Mouse (Mus musculus) neural tube, embryonic 11.5 days (tissue): ENCODE results near the gene Cbx6. TPM values are rescaled to one million over a fixed set of nuclear protein-coding genes. Genes with fewer than 3 reads are reported as not detected.
A peak's percentile ranks its signal among the peaks of the same experiment; 100 is the strongest.

Experiments used
- ATAC-seq: fragments of 200-750 bp; cut with Nextera tagmentation; 2 replicates; pipeline ENCODE4 v1.8.0; 2017; ENCODE audit warnings: moderate number of reproducible peaks, mild to moderate bottlenecking, moderate TSS enrichment, moderate library complexity; ENCODE audit not compliant: insufficient read depth, low FRiP score, low TSS enrichment
- DNase-seq: peaks from one replicate; pipeline ENCODE4 v3.0.0-alpha.2; 2015; ENCODE audit warnings: low spot score
- H3K27ac ChIP-seq: fragments of 300-500 bp; sonication (generic); 2 replicates; pipeline ENCODE4 v1.5.1; 2014; ENCODE audit warnings: low read depth, mild to moderate bottlenecking, low read length
- H3K27me3 ChIP-seq: fragments of 300-500 bp; sonication (generic); 2 replicates; pipeline ENCODE4 v1.6.1; 2014; ENCODE audit warnings: mild to moderate bottlenecking, low read length, mixed read lengths; ENCODE audit not compliant: control insufficient read depth, insufficient read depth
- H3K36me3 ChIP-seq: fragments of 300-500 bp; sonication (generic); 2 replicates; pipeline ENCODE4 v1.6.1; 2014; ENCODE audit warnings: mild to moderate bottlenecking, low read length, moderate library complexity, mixed read lengths; ENCODE audit not compliant: control insufficient read depth, insufficient read depth
- H3K4me1 ChIP-seq: fragments of 300-500 bp; sonication (generic); 2 replicates; pipeline ENCODE4 v1.6.1; 2014; ENCODE audit warnings: low read length, mixed read lengths; ENCODE audit not compliant: control insufficient read depth, insufficient read depth
- H3K4me2 ChIP-seq: fragments of 300-500 bp; sonication (generic); 2 replicates; pipeline ENCODE4 v1.6.1; 2014; ENCODE audit warnings: low read depth, mild to moderate bottlenecking, moderate library complexity
- H3K4me3 ChIP-seq: fragments of 300-500 bp; sonication (generic); 2 replicates; pipeline ENCODE4 v1.5.1; 2014; ENCODE audit warnings: low read depth, low read length
- H3K9ac ChIP-seq: fragments of 300-500 bp; sonication (generic); 2 replicates; pipeline ENCODE4 v1.6.1; 2014; ENCODE audit warnings: mild to moderate bottlenecking, low read length
- H3K9me3 ChIP-seq: fragments of 300-500 bp; sonication (generic); 2 replicates; pipeline ENCODE4 v1.6.1; 2016; ENCODE audit warnings: low read length; ENCODE audit not compliant: control insufficient read depth
- WGBS: fragments of 180-500 bp; shearing (Covaris S2); extraction: QIAGEN DNeasy Blood & Tissue Kit; methylation state at CpG from one replicate; pipeline ENCODE4 v1.1.7; 2014; 5-methylcytosine and 5-hydroxymethylcytosine counted together
- polyA plus RNA-seq: library from polyadenylated mRNA; unstranded; fragments of >200 nt; fragmentation: Nextera tagmentation; extraction: Ambion mirVana; gene quantifications from 2 replicates; pipeline ENCODE4 v1.2.1, GENCODE M21; 2014

Gene Cbx6
- polyA plus RNA-seq, 1 experiment from 2014 or later, result 18.0 TPM

- ATAC-seq (no peak), DNase-seq (no peak)
- H3K4me2 ChIP-seq, result no peak overlapping the region
- H3K9ac ChIP-seq, result no peak overlapping the region
- H3K9me3 ChIP-seq, result no peaks in the 10 kb centered on the region
- no peak overlapping the region for H3K4me3 ChIP-seq
- peaks cover 8% of the 10 kb centered on the region for H3K27me3 ChIP-seq
- H3K36me3 ChIP-seq, result no peaks in the 10 kb centered on the region
- H3K27ac ChIP-seq, result no peak overlapping the region
- H3K4me1 ChIP-seq, result 0 out of 2 replicates have a peak, but pooled peaks cover 3% of the 10 kb centered on the region
- WGBS, result 72% methylated on average over 4 of the region's 4 CpGs
Measured at GRCm38 (mm10) chr15:79810997-79811396, 23.5 kb downstream of the Cbx6 start.

- H3K27me3 ChIP-seq, result peaks cover 17% of the 10 kb centered on the region
- ATAC-seq (no peak), DNase-seq (no peak)
- no peaks in the 10 kb centered on the region for H3K4me1 ChIP-seq
- no peak overlapping the region for H3K9ac ChIP-seq
- no peak overlapping the region for H3K4me2 ChIP-seq
- H3K36me3 ChIP-seq, result no peaks in the 10 kb centered on the region
- no peaks in the 10 kb centered on the region for H3K9me3 ChIP-seq
- 70% methylated on average over 3 of the region's 3 CpGs for WGBS
- H3K27ac ChIP-seq, result no peak overlapping the region
- H3K4me3 ChIP-seq, result no peak overlapping the region
Measured at GRCm38 (mm10) chr15:79810061-79810460, 24.4 kb downstream of the Cbx6 start.

- Histone ChIP-seq H3K4me1 (no peaks in the 10 kb centered on the region), H3K27me3 (peaks cover 30% of the 10 kb centered on the region), H3K36me3 (no peaks in the 10 kb centered on the region), H3K9me3 (no peaks in the 10 kb centered on the region), H3K27ac (no peak overlapping the region), H3K4me3 (no peak overlapping the region), H3K9ac (no peak overlapping the region), H3K4me2 (no peak overlapping the region)
- DNase-seq, result no peak
- ATAC-seq, result no peak
- 55% methylated on average over 5 of the region's 5 CpGs for WGBS
Measured at GRCm38 (mm10) chr15:79808658-79809057, 25.8 kb downstream of the Cbx6 start.

GRCm38 (mm10) chr15:79808114-79808513, 26.4 kb downstream of the Cbx6 start:
- Histone ChIP-seq H3K9ac (no peak overlapping the region), H3K4me2 (no peak overlapping the region), H3K4me1 (no peaks in the 10 kb centered on the region), H3K27me3 (peaks cover 36% of the 10 kb centered on the region), H3K27ac (no peak overlapping the region), H3K36me3 (no peaks in the 10 kb centered on the region), H3K4me3 (no peak overlapping the region), H3K9me3 (no peaks in the 10 kb centered on the region)
- ATAC-seq (no peak), DNase-seq (peak; percentile 51)
- WGBS, result 35% methylated on average over 5 of the region's 5 CpGs

GRCm38 (mm10) chr15:79807050-79807449, 27.4 kb downstream of the Cbx6 start:
- Histone ChIP-seq H3K9ac (no peak overlapping the region), H3K4me2 (no peak overlapping the region), H3K27me3 (peaks cover 46% of the 10 kb centered on the region), H3K36me3 (no peaks in the 10 kb centered on the region), H3K27ac (no peak overlapping the region), H3K4me1 (no peaks in the 10 kb centered on the region), H3K9me3 (no peaks in the 10 kb centered on the region), H3K4me3 (no peak overlapping the region)
- ATAC-seq (no peak), DNase-seq (no peak)
- 86% methylated on average over 1 of the region's 1 CpGs for WGBS

- H3K9ac ChIP-seq, result no peak overlapping the region
- no peaks in the 10 kb centered on the region for H3K9me3 ChIP-seq
- ATAC-seq (no peak), DNase-seq (no peak)
- peak overlapping the region; percentile 53; the same call in 1 of the 2 replicates for H3K4me3 ChIP-seq
- H3K36me3 ChIP-seq, result no peaks in the 10 kb centered on the region
- H3K4me2 ChIP-seq, result peak overlapping the region; percentile 59; the same call in 1 of the 2 replicates
- WGBS, result 32% methylated on average over 8 of the region's 8 CpGs
- H3K27me3 ChIP-seq, result peaks cover 48% of the 10 kb centered on the region
- H3K4me1 ChIP-seq, result no peaks in the 10 kb centered on the region
- no peak overlapping the region for H3K27ac ChIP-seq
Measured at GRCm38 (mm10) chr15:79805246-79805645, 29.2 kb downstream of the Cbx6 start.

GRCm38 (mm10) chr15:79804352-79805071, 30.0 kb downstream of the Cbx6 start, which contains the start of gene Nptxr:
TSS of gene Nptxr (minus strand) at chr15:79804766.
- Histone ChIP-seq H3K4me2 (peak within 1 kb of the TSS; percentile 59), H3K4me1 (no peaks in the 10 kb centered on the region), H3K27ac (0 out of 2 replicates have a peak within 1 kb of the TSS, but pooled peaks have one; percentile 14), H3K4me3 (peak within 1 kb of the TSS; percentile 53), H3K27me3 (peaks cover 48% of the 10 kb centered on the region), H3K9me3 (no peaks in the 10 kb centered on the region), H3K9ac (peak within 1 kb of the TSS; percentile 62), H3K36me3 (no peaks in the 10 kb centered on the region)
- WGBS, result under 1% methylated on average over 62 of the region's 91 CpGs
- DNase-seq, result peak; percentile 70
- peak; percentile 55 for ATAC-seq

DNA sequence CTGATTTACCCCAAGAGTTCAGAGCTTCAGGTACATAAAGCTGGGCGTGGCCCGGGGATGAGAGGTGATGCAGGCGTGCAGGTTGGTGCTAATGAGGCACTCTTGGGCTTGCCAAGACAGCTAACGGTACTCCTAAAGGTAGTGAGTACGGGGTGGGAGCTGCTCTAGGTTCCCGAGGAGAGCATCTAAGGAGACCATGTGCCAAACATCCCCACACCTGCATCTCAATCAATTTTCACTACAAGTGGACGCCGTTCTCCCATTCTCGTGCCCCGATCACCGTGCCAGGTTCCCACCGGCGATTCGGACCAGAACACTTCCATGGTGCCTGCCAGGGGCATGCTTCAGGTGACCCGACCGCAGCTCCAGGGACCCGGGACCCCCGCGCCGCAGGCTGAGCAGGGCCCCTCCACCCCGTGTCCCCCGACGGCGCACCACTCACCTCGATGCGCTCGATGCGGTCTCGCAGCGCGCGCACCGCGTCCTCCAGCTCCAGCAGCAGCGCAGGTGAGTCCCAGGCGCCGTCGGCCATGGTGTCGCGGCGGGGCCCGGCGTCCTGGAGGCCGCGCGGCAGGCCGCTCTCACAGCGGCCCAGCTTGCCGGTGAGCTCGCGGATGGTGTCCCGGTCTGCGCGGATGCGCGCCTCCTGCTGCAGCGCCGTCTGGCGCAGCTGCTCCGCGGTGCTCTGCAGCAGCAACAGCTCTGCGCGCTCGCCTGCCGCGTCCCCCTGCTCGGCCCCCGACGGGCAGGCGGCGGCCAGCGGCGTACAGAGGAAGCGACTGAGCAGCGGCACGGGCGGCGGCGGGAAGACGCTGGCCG, 30.7 kb downstream of the Cbx6 start:
- Histone ChIP-seq H3K27ac (0 out of 2 replicates have a peak overlapping the region, but pooled peaks have one; percentile 14), H3K36me3 (no peaks in the 10 kb centered on the region), H3K9ac (peak overlapping the region; percentile 62), H3K4me1 (no peaks in the 10 kb centered on the region), H3K27me3 (peaks cover 48% of the 10 kb centered on the region), H3K9me3 (no peaks in the 10 kb centered on the region), H3K4me2 (peak overlapping the region; percentile 59), H3K4me3 (peak overlapping the region; percentile 53)
- WGBS, result 5% methylated on average over 70 of the region's 81 CpGs
- ATAC-seq, result 0 out of 2 replicates have a peak, but pooled peaks have one; percentile 25
- peak; percentile 63 for DNase-seq
